Mouse (Mus musculus) gastrocnemius, adult 2 months (tissue): Measurements from ENCODE around the gene Mkln1. TPM values are rescaled to one million over a fixed set of nuclear protein-coding genes. Genes with fewer than 3 reads are reported as not detected.

Source experiments
- DNase-seq: peaks from one replicate; pipeline ENCODE4 v3.0.0; 2022
- H3K27ac ChIP-seq: fragments of 200-600 bp; 2 replicates; pipeline ENCODE4 v1.8.1; 2022; ENCODE audit warnings: mild to moderate bottlenecking
- H3K4me3 ChIP-seq: fragments of 200-600 bp; 2 replicates; pipeline ENCODE4 v1.8.1; 2022; ENCODE audit warnings: mild to moderate bottlenecking, moderate library complexity
- CTCF ChIP-seq: fragments of 200-600 bp; IDR thresholded peaks from 2 replicates; pipeline ENCODE4 v1.8.1; 2022; ENCODE audit warnings: antibody characterized with exemption, mild to moderate bottlenecking, moderate library complexity
- intact Hi-C: fragments of 180-260 bp; cut with DNase I; formaldehyde crosslinking; loops from one replicate; pipeline ENCODE4 v1.15.1; 2025
- total RNA-seq, 2 experiments: library from RNA; stranded (reverse); gene quantifications; 2 replicates each; pipeline ENCODE4 v1.2.3; 2021

The Mkln1 gene
- total RNA-seq, 2 experiments from 2014 or later = 151 to 170 TPM

DNA sequence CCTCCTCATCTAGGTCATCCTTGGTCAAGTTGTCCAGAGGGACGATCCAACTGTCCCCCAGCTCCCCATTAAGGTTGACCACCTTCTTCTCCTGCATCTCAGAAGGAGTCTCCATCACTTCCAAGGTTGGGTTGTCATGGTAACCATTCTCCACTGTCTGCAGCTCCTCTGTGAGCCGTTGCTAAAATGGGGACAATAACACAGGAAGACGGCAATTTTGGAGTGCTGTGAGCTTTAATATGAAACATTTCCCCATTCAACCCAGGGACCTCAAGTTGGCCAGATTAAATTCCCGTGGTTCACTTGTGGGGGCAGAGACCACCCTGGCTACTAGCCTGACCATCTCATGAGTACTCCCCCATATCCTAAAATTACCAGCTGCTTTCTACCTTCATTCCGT is 124.5 kb downstream of the Mkln1 start:
- no peak overlapping the region for H3K4me3 ChIP-seq
- intact Hi-C loops = no loop called here
- peak; percentile 3 for DNase-seq
- H3K27ac ChIP-seq = no peak overlapping the region
- no peak for TF ChIP-seq CTCF

DNA sequence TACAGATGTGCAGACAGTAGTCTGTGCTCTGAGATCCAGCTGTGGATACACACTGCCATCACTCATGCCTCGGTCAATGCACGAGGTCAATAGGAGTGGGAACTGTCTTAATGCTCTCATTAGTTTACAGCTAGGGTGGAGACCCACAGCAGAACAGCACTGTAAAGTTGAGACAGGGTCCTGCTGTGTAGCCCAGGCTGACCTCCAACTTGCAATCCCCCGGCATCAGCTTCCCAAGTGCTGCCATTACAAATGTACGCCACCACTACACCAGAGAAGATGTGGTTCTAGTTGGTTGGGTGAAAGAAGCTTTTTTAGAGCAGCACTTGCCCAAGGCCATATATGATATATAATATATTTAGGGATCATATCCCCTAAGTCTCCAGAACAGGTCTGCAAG is 125.1 kb downstream of the Mkln1 start:
- DNase-seq = peak; percentile 5
- no peak overlapping the region for H3K27ac ChIP-seq
- intact Hi-C loops = no loop called here
- no peak for TF ChIP-seq CTCF
- H3K4me3 ChIP-seq = no peak overlapping the region

DNA sequence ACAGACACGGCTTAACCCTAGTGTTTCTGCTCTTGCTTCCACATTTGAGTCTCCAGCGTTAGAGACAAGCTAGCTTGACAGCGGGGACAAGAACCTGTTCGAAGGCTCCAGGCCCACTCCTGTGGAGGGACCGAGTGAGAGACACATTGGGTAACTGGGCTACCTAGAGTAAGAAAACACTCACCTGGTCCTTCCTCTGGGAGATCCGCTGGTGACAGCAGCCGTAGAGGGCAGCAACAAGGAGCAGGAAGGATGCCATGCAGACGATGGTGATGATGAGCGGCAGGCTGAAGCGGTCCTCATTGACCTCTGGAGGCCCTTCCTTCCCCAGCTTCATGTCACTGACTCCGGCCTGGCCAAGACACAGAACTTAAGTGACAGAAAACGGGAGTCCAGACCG is 125.6 kb downstream of the Mkln1 start:
- TF ChIP-seq CTCF = no peak
- intact Hi-C loops = no loop called here
- Histone ChIP-seq H3K4me3 (no peak overlapping the region), H3K27ac (no peak overlapping the region)
- peak; percentile 4 for DNase-seq

DNA sequence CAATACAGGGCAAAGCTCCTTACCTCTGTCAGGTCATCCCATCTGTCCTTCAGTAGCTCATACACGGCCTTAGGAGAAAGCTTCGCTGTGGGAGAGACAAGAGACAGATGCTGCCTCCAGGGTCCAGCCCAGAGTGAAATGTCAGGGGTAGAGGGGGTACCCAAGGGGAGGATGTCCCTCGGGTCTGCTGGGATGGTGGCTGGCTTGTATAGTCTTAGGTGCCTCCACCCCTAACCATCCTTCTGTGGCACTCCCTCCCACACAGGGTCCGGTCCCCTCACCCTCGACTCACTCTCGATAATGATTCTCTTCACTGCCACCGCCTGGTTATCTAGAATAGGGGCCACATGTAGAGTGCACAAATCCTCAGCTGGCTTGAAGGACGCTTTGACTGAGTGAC is 126.1 kb downstream of the Mkln1 start:
- Histone ChIP-seq H3K27ac (no peak overlapping the region), H3K4me3 (no peak overlapping the region)
- no peak for TF ChIP-seq CTCF
- intact Hi-C loops = loop anchor here (1.0 kb wide), 1 partner anchor 115 kb away; no protein-coding TSS in a partner anchor
- DNase-seq = peak; percentile 13

DNA sequence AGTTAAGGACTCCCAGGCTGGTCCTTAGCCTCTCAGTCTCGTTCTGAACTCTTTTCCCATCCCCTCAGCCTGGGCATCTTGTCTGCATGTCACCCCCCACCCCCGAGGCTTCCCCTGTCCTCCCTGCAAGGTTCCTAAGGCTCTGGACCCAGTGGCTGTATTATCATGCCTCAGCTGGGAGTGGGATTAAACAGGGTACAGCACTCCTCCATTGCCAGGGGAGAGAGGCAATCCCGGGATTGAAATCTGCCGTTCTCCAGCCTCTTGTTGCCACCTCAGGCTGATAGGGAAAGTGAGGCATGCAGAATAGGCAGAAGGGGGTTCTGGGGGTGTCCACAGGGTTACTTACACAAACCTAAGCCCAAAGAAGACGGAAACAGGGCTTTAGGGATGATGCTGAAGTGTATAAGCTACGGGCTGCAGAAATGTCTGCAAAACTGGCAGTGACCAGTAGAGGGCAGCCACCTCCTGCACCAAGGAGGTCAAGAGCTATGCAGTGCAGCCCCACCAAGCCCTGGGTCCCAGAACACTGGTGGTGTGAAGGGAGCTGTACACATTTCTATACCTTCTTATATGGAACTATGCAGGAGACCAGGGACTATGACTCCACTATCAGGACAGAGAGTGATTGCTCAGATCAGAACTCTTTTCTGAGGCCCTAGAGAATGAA is 126.8 kb downstream of the Mkln1 start:
- DNase-seq = peak; percentile 68
- intact Hi-C loops = loop anchor here (1.0 kb wide), 1 partner anchor 114 kb away; no protein-coding TSS in a partner anchor

DNA sequence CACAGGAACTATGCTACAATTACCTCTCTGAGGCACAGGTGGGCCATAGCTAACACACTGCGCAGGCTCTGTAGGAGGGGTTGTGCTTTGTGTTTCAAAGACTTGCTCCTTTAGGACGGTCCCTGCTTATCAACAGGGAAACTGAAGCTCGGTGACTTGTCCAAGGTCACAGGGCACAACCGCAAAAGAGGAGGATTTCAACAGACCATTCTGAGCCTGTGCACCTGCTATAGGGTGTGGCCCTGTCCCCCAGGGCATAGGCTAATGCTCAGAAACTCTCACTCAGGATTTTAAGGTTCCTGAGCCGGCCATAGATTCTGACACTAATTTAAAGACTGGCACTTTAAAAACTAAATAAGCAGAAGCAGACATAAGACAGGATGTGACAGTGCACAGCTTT is 128.4 kb downstream of the Mkln1 start:
- H3K4me3 ChIP-seq = no peak overlapping the region
- no peak for TF ChIP-seq CTCF
- intact Hi-C loops = no loop called here
- DNase-seq = peak; percentile 14
- no peak overlapping the region for H3K27ac ChIP-seq

More for the DNA sequence above, 126.8 kb downstream of the Mkln1 start:
- no peak overlapping the region for H3K27ac ChIP-seq
- no peak overlapping the region for H3K4me3 ChIP-seq
- peak; percentile 87 for TF ChIP-seq CTCF

DNA sequence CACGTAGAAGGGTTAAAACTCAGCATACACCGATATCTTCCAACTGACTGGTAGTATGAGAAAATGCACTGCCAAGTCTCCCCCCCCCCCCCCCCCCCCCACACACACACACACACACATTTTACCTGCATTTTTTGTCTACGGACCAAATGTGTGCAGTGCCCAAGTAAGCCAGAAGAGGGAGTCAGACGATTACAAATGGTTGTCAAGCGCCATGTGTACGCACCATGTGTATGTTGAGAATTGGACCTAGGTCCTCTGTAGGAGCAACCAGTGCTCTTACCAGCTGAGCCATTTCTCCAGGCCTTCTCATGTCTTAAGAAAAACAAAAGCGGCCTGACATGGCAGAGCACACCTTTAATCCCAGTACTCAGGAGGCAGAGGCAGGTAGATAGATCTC is 129.4 kb downstream of the Mkln1 start:
- peak; percentile 56 for TF ChIP-seq CTCF
- Histone ChIP-seq H3K4me3 (no peak overlapping the region), H3K27ac (no peak overlapping the region)
- DNase-seq = peak; percentile 46
- intact Hi-C loops = no loop called here

DNA sequence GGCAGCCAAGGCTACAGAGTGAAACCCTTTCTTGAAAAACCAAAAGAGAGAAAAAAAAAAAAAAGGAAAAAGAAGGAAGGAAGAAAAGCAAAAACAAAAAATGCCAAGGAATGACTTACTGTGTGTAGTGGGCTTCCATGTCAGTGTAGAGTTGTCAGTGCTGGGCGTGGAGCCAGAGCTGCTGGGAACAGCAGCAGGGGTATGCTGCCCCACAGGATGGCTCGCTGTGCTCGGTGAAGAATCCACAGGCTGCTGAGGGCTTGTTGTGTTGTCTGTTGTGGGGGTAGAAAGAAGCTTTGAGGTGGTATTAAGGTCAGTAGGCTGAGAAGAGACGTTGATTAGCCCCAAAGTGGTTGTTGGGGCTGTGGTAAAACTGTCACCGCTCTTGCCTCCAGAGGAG is 129.8 kb downstream of the Mkln1 start:
- peak; percentile 23 for DNase-seq
- TF ChIP-seq CTCF = no peak
- intact Hi-C loops = no loop called here
- Histone ChIP-seq H3K27ac (peak overlapping the region; percentile 28; the same call in 1 of the 2 replicates), H3K4me3 (no peak overlapping the region)

DNA sequence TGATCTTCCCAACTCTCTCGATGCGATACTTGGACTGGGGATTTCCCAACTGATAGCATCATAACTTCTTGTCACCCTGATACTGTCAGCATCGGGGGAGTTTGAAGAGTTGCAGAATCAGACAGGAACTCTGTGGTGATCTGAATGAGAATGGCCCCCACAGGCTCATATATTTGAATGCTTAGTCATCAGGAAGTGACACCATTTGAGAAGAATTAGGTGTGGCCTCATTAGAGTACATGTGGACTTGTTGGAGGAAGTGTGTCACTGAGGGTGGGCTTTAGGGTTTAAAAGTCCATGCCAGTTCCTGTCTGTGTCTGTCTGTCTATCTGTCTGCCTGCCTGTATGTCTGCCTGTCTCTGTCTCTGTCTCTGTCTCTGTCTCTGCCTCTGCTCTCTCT is 133.3 kb downstream of the Mkln1 start:
- DNase-seq = no peak
- Histone ChIP-seq H3K27ac (no peak overlapping the region), H3K4me3 (no peak overlapping the region)
- TF ChIP-seq CTCF = no peak
- intact Hi-C loops = no loop called here

DNA sequence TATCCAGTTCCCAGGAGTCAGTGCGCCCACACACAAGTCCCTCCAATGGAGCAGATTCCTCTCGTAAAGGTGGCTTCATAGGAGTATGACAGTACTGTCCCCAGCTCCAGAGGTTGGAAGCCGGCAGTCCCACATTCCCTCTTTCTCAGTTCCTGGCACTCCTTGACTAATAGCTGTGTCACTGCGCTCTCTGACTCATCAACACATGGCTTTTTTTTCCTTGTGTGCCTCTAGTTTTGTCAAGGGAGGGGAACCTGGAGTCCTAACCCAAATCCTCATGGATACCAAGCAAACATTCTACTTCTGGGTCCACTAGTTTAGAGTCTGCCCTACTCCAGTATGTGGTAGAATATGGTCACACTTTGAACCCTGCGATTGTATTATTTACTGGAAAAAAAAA is 136.2 kb downstream of the Mkln1 start:
- H3K27ac ChIP-seq = no peak overlapping the region
- H3K4me3 ChIP-seq = no peak overlapping the region
- intact Hi-C loops = no loop called here
- TF ChIP-seq CTCF = no peak
- DNase-seq = no peak

DNA sequence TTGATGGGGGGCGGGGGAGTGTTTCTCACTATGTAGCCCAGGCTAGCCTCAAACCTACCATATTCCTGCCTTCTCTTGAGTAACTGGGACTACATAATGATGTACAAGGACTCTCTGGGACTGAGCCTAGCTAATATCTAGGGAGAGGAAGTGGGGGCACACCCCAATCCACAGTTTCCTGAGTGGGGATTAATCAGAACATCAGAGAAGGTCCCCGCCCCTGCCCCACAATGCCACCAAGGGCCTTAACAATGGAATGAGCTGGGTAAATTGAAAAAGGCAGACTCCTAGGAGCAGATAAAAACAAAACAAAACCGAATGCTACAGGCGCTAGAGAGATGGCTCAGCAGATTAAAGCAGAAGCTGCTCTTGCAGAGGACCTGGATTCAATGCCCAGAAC is 138.7 kb downstream of the Mkln1 start:
- intact Hi-C loops = no loop called here
- Histone ChIP-seq H3K27ac (peak overlapping the region; percentile 43), H3K4me3 (no peak overlapping the region)
- no peak for DNase-seq
- no peak for TF ChIP-seq CTCF

DNA sequence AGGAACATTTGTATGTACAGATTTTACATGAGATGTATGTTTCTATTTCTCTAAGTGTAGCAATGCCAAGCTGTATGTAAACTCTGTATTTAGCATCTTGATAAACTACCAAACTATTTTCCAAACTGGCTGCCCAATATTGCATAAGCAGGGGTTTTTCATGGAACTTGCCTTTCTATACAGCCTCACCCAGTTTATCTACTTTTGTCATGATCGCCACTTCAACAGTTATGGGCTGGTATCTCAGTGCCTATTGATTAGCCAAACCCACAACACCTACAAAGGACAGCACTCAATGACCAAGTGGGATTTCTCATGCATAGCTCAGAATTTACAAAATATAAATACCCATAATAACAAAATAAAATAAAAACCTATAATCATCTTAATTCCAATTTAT is 139.6 kb downstream of the Mkln1 start:
- Histone ChIP-seq H3K27ac (0 out of 2 replicates have a peak overlapping the region, but pooled peaks have one; percentile 43), H3K4me3 (no peak overlapping the region)
- DNase-seq = no peak
- intact Hi-C loops = no loop called here
- no peak for TF ChIP-seq CTCF

DNA sequence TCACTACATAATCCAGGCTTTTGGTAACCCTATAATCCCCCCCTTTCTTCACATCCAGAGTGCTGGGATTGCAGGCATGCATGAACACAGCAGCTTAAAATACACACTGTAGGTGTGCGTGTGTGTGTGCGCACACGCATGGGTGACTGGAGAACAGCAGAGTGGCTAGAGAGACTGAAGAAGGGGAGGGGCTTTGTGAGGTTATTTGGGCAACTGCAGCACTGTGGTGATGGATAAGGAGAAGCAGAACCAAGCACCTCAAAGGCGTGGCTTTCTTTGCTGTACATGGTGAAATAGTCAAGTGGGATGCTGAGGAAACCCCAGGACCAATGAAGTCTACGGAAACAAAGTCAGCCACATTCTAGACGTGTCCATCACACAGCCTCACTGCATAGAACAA is 141.5 kb downstream of the Mkln1 start:
- no peak for TF ChIP-seq CTCF
- DNase-seq = no peak
- H3K27ac ChIP-seq = no peak overlapping the region
- intact Hi-C loops = no loop called here
- no peak overlapping the region for H3K4me3 ChIP-seq

DNA sequence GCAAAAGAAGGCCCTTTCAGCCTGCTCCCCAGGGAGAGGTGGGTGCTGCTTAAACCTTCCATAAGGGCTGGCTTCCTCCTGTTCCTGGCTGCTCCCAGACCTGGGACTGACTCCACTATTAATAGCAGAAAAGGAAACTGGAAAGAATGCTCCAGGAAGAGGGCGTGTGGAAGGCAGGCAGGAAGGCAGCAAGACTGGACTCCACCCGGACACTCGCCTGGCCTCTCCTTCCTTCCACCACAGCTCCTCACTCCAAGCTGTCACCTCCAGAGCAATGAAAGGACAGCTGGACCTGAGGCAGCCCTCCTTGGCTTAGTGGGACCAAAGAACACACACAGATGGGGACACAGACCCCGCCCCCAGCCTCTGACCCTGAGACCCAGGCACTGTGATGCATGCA is 145.8 kb downstream of the Mkln1 start:
- peak overlapping the region; percentile 83 for H3K27ac ChIP-seq
- TF ChIP-seq CTCF = no peak
- peak overlapping the region; percentile 55 for H3K4me3 ChIP-seq
- DNase-seq = no peak
- intact Hi-C loops = no loop called here
